Mouse (Mus musculus) lung, embryonic 15.5 days (tissue): ENCODE data around the gene Crocc2. TPM values are rescaled to one million over a fixed set of nuclear protein-coding genes. Genes with fewer than 3 reads are reported as not detected.

Experiments used
- microRNA-seq: library from miRNA; unstranded; fragments of <30 nt; microRNA quantifications from one replicate; pipeline ENCODE4, GENCODE M21; 2016
- polyA plus RNA-seq: library from polyadenylated mRNA; unstranded; fragments of >200 nt; fragmentation: Nextera tagmentation; extraction: Ambion mirVana; gene quantifications from 2 replicates; pipeline ENCODE4 v1.2.1, GENCODE M21; 2015

Gene Crocc2
- polyA plus RNA-seq, 1 experiment from 2014 or later = 3.7 TPM

Small RNA genes lying within 50 kb of the gene (microRNA-seq; reads per million reads assigned to microRNA genes)
- gene Mir6901 = 1.5 reads per million

Other genes starting within 250 kb of the Crocc2 start
- 27.7 and 30.4 TPM in 2 replicates for gene Capn10, start 234.3 kb upstream of the Crocc2 start, polyA plus RNA-seq
- gene Gpr35, start 217.9 kb upstream of the Crocc2 start, polyA plus RNA-seq = 0.36 and 0.62 TPM in 2 replicates
- not detected in 2 replicates for gene Aqp12, start 162.4 kb upstream of the Crocc2 start, polyA plus RNA-seq
- 6.5 and 10.8 TPM in 2 replicates for gene Kif1a, start 66.8 kb upstream of the Crocc2 start, polyA plus RNA-seq
- gene Agxt, start 33.5 kb upstream of the Crocc2 start, polyA plus RNA-seq = not detected in 2 replicates
- 14.1 and 16.7 TPM in 2 replicates for gene 2310007B03Rik, start 7.8 kb upstream of the Crocc2 start, polyA plus RNA-seq
- gene Sned1, start 67.1 kb downstream of the Crocc2 start, polyA plus RNA-seq = 19.6 and 23.2 TPM in 2 replicates
- gene Mterf4, start 137.2 kb downstream of the Crocc2 start, polyA plus RNA-seq = 29.5 and 32.7 TPM in 2 replicates
- 63.3 and 70.5 TPM in 2 replicates for gene Ppp1r7, start 174.1 kb downstream of the Crocc2 start, polyA plus RNA-seq
- gene Pask, start 174.8 kb downstream of the Crocc2 start, polyA plus RNA-seq = 16.4 and 17.8 TPM in 2 replicates
- 0.07 and 0.38 TPM in 2 replicates for gene Ano7, start 205.2 kb downstream of the Crocc2 start, polyA plus RNA-seq